Mouse (Mus musculus): ENCODE data around the gene Gimap7.

Gene Gimap7

DNA sequence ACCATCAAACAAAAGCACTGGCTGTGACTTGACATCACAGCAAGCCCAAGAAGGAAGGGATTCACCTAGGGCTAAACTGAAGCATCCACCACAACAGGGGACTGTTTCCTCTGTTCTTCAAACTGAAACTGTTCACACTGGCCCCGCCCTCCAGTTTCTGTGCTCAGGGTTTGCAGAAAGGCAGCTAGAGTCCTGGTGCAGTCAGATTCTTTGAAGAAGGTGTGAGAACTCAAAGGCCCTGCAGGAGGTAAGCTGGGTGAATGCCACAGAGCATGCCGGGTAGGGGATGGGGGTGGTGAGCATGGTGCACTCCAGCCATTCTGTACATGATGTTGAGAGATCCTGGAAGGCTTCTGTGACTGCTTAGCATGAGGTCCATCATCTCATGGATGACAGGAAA is at the start of gene Gimap7, which contains the start of gene Gm28053:
TSS of gene Gimap7 (plus strand) at position 167 of the 400 bp plus-strand sequence.
TSS of gene Gm28053 (plus strand) at position 153 of the 400 bp plus-strand sequence.
- 64% methylated on average over 2 of the region's 2 CpGs for WGBS

DNA sequence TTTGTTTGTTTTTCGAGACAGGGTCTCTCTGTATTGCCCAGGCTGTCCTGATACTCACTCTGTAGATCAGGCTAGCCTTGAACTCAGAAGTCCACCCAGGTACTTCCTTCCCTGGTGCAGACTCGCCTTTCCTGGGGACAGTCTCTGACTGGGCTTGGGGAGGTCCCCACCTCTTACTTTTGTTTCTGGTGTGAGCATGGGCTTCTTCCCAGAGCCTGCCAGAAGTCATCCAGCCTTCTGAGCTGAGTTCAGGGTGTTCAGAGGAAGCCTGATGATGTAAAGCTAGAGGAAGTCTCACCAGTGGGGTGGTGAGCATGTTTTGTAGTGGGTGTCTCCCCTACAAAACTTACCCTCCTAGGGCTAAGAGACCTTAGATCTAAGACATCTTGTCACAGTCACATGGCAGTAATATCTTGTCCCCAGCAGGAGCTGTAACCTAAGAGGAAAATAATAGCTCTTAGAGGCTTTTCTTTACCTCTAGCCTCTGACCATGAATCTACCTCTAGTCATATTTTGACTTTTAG is 48.9 kb upstream of the Gimap7 start:
- WGBS: 69% methylated on average over 2 of the region's 2 CpGs

DNA sequence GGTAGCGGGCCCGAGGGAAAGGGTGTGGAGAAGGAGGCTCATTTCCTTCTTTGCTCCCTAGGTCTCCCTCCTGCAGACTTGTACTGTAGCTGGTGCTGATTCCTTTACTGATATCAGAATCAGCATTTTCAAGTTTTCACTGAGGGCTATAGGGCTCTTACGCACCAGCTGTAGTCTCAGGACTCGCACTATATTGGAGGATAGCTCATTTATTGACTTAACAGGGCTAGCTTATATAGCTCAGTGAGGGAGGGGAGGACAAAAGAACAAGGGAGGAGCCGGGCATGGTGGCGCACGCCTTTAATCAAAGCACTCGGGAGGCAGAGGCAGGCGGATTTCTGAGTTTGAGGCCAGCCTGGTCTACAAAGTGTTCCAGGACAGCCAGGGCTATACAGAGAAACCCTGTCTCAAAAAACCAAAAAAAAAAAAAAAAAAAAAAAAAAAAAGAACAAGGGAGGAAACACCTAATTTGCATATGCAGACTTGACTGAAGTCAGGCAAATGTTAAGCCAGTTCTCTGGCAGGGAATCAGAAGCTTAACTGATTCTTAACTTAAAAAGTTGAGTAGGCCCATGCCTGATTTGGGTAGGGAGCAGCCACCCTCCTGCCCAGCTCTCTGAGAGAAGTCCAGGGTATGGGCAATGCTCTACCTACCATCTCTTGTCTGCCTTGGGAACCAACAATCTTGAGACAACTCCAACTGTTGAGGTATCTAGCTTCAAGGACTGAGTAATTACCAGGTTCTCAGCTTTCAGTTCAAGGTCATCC is 43.9 kb upstream of the Gimap7 start:
- 95% methylated on average over 9 of the region's 9 CpGs for WGBS

DNA sequence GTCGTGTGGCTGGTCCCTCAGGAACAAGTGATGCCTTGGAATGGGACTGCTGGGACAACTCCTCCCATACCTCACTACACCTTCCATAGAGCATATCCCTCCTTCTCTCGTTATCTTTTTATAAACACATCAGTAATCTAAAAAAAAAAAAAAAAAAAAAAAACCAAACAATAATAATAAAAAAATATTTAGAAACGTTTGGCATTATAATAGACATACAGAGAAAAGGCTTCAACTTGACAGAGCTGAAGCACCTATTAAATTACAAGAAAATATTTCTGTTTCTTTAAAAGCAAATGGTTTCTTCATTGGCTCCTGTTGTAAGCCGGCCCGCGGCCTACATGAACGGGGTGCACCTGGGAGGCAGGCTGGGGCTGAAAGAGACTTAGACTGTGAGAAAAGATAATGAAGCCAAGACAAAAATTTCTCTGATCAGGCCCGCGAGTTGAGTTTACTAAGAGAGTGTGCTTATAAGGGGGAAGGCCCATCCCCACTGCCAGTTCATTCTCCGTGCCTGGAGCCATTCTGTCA is 43.0 kb upstream of the Gimap7 start:
- WGBS: 61% methylated on average over 10 of the region's 10 CpGs

DNA sequence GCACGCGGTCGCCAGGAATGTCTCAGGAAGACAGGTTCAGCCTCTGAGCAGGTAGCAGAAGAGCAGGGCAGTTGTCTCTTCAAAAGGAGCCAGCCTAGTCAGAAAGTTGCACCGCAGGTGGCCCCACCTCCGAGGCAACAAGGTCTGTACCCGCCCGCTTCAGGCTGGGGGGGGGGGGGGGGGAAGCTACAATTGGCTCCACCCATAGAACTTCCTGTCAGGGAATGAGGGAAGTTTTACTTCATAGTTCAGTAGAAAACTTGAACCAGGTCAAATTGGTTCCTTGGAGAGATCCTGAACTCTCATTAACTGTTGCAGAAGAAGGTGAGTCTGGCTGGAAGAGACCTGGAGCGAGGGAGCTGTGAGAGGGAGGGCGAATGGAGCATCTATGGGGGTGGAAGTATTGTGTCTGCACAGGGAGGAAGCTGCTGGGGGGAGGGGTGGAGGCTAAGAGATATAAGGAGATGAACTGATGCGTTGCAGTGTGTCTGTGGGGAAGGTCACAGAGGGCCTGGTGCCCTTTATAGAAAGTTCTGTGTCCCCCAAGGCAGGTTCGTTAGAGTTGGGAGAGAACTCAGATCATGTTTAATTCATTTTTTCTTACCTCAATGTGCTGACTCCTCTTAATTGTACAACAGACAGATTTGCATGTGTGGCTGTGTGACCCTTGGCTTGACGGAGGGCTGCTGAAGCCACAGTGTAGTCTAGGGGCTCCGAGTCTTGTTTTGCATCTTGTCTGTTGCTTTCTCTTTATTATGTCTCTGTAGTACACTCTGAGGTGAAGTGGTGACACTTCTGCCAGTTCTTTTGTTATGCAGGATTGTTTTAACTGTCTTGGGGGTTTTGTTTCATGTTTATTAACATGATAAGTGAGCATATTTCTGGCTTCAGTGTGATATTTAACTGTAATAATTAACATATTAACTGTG is 42.2 kb upstream of the Gimap7 start, which contains the start of gene Gimap9:
TSS of gene Gimap9 (plus strand) at position 199 of the 929 bp plus-strand sequence.
- 44% methylated on average over 13 of the region's 13 CpGs for WGBS

DNA sequence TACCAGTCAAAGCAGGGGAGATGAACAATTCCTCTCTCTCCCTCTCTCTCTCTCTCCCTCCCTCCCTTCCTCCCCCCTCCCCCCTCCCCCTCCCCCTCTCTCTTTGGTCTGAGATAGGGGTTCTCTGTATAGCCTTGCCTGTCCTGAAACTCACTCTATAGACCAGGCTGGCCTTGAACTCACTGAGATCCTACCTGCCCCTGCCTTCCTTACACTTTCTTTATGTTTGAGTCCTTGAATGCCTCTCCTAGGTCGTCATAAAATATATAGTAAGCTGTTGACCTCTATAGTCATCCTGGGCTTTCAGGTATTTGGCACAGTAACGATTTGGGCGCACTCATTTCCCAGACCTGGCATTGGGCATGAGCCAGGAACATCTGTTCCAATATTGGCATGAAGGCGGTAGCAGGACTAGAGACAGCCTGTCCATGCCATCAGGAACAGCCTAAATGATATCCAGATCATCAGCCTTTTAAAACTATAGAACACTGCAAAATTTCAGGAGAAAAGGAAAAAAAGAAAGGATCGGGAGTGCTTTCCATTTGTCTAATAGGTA is 41.5 kb upstream of the Gimap7 start:
- 82% methylated on average over 5 of the region's 5 CpGs for WGBS

DNA sequence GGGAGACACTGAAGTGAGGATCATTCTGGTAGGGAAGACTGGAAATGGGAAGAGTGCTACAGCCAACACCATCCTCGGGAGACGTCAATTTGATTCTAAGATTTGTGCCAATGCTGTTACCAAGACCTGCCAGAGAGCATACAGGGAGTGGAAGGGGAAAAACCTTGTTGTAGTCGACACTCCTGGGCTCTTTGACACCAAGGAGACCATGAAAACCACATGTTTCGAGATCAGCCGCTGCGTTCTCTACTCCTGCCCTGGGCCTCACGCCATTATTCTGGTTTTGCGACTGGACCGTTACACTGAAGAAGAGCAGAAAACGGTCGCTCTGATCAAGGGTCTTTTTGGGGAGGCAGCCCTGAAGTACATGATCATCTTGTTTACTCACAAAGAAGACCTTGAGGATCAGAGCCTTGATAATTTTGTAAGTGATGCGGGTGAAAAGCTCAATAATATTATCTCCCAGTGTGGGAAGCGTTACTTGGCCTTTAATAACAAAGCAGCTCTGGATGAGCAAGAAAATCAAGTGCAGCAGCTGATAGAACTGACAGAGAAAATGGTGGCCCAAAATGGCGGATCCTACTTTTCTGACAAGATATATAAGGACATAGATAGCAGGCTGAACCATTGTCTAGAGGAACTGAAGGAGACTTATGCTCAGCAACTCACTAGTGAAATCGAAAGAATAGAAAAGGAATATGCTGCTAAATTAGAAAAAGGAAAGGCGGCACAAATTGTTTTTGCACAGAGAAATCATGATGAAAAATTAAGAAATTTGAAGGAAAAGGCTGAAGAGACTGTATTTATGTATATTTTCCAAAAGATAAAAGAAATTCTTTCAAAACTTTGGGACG is 40.7 kb upstream of the Gimap7 start:
- 95% methylated on average over 17 of the region's 17 CpGs for WGBS

DNA sequence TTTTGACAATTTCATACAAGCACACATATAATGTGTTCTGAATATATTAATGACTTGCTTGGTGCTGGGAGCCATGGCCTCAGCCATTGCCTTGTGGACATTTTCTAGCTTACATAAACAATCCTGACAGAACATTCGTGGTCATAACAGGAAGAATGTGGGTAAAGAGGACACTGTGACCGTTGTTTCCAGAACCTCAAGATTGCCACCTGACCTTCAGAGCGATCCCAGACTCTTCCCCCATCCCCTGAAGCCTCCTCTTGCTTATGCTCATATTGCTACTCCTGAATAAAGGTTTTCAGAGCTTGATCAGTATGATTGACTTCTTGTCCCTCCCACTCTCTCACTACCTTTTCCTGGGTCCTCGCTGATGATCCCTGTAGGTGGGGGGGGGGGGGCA is 40.0 kb upstream of the Gimap7 start:
- WGBS: 80% methylated on average over 4 of the region's 4 CpGs

DNA sequence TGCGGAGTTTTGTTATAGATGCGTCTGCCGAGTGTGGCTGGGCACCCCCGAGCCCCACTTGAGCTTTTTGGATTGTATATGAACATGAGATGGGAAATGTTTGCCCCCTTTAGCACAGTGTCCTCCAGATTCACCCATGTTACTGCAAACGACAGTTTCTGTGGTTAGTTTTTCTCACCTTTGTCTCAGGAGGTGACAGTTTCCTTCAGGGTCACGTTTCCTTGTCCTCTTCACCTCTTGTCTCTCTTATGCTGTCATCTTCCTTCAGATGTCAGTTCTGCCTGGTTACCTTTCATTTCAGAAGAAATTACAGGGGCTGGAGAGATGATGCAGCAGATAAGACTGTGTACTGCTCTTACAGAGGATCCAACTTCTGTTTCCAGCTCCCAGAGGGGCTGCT is 38.7 kb upstream of the Gimap7 start:
- 89% methylated on average over 6 of the region's 6 CpGs for WGBS

DNA sequence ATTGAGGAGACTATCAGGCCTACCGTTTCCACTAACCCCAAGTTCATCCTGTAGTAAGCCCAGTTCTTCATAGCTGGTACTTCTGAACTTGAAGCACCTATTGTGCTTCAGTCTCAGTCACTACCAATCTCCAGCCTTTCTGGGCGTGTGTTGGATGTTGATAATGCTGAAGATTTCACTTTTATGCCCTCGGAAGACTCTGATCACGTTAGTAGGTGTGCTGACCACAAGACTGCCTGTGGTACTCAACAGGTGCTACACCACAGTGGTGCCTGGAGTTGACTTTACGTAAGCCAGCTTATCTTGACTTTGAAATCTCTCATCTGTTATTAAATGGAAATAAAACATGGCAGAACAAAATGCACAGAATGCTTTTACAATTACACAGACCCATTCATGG is 38.0 kb upstream of the Gimap7 start:
- 92% methylated on average over 5 of the region's 5 CpGs for WGBS

DNA sequence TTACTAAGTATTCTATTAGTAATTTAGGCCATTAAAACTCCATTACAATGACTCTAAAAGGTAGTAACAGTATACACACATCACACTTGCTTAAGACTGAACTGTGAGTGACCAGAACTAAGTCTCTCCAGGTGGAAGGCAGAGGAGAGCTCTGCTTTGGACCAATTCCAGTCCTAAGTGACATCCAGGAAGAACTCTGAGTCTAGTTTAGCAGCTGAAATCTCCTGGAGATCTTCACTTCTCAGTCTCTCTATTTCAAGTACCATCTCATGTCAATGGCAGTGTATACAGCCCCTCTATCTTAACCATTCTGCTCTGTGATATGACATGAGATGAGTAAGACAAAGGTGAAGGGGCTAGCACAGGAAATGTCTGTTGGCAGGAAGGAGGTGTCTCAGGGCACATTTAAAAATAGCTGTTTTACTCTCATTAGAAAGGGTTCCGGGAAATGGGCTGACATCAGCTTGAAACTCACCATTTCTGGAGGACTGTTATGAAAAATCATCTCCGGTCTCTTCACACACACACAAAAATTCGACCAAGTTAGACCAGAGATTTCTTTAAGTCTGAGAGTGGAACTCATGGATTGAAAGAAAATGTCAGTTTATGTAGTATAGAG is 36.8 kb upstream of the Gimap7 start:
- WGBS: 46% methylated on average over 3 of the region's 3 CpGs

DNA sequence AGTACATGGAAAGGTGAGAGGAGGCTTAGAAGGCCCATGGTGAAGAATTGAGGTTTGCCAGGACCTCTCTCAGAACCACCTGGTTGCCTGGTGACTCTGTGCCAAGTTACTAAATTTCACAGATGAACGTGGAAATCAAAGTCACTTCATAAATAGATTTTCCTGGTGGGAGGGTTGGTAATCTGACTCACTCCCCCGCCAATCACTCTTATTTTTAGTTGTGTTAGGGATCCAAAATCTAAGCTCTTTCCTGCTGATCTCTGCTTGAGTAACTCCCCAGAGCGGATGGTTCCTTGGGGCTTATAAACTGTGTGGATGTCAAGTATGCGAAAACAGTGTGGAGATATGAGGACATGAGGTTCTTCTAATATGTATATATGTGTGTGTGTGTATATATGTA is 36.1 kb upstream of the Gimap7 start:
- WGBS: 53% methylated on average over 4 of the region's 4 CpGs

DNA sequence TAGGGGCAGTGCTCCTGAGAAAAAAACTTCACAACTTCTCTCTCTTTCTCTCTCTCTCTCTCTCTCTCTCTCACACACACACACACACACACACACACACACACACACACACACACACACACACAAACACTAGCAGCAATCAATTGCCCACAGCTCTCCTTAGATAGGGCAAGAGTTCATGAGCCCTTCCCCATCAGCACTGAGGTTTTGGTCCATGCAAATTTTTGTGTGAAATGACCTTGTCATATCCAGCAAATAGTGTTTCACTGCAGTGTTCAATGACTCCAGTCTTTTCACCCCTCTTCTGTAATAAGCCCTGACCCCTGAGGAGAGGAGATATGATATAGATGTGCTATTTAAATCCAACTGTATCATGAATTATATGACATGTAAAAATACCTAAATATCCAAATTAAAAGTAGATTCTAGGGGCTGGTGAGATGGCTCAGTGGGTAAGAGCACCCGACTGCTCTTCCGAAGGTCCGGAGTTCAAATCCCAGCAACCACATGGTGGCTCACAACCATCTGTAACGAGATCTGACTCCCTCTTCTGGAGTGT is 35.1 kb upstream of the Gimap7 start:
- 91% methylated on average over 4 of the region's 4 CpGs for WGBS

DNA sequence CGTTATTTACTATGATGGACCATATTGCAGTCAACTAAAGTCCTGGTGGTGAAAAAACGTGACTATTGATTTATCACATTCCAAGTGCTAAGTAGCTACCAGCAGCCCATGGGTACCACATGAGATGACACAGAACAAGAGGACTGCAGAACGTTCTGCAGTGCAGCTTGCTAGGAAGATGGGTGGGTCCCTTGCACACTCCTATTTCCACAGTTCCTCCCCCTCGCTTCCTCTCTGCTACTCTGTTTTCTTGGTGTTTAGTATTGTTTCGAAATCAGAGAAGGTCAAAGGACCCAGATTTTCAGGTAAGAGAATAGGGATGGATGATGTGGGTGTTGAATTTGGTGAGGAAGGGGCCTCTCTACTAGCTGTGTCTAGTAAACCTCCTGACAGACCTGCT is 34.1 kb upstream of the Gimap7 start, which contains the start of gene Gimap4:
TSS of gene Gimap4 (plus strand) at position 231 of the 400 bp plus-strand sequence.
- 65% methylated on average over 5 of the region's 5 CpGs for WGBS

DNA sequence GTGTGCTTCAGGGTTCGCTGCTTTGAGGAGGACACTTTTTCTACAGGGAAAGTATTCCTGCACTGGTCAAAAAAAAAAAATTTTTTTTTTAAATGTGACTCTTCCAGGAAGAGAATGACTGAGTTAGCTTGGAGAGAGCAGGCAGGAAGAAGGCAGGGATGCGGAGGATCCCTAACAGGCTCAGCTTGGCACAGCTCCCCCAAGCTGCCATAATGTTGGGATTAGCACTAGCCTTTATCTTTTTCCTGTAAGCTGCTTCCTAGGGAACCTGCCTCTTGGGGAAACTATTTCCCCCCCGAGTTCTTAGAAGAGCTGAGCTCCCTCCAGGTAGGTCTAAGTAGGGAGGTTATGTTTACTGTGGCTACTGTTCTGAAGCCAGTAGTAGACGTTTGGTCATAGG is 33.6 kb upstream of the Gimap7 start:
- 57% methylated on average over 4 of the region's 4 CpGs for WGBS

DNA sequence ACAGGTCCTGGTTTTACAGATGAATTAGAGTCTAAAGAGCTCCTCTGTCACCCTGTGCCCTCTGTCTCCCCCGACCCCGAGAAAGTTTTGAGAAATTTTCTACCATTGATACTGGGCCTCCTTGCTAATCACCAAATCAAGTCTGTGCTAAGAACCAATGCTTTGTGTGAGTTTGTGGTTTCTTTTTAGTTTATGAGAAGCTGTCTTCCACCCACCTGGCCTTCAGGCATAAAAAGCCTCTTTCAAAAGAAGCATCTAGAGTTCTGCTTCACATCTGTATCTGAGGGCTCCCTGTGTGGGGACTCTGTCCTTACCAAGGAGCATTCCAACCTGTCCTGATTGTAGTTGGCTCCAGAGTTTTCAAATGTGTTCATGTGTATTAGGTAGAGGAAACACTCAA is 33.2 kb upstream of the Gimap7 start:
- 78% methylated on average over 2 of the region's 2 CpGs for WGBS

DNA sequence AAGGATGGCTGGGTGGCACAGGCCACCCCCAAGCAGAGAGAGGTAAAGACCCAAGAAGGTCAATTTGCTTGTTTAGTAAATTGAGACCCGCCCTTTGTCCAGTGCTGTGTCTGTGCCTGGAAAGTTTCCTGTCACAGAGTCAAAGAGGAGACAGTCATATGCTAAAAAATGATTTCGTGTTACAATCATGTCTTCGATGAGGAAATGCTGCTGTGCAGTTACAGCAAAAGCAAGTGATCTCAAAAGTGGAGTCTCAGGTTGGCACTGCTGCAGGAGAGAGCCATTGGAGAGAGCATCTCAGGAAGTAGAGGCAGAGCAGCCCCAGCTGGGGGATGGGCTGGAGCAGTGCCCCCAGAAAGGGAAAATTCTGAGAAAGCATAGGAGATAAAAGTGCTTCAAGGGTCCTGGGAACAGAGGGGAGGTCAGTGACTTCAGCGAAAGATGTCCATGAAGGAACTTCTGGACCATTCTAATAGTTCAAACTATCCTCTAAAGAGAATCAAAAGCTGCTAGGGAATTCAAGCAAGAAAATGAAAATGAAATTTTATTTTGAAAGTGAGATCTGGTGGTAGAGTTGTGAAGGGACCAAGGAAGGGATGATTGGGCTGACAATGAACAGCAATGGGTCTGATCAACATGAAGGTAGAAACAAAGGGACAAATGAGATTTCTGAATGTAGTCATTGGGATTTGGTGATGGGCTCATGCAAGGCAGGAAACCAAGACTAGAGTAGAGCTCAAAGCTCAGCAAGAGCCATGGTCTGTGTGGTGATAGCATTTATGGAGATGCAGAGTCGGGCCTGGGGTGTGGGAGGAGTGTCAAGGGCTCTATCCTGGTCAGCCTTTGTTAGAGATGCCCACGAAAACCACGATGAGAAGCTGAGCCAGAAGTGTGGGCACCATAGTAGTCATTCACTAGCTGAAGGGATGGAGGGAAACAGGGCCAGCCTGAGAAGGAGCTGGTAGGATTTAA is 32.4 kb upstream of the Gimap7 start:
- 78% methylated on average over 7 of the region's 7 CpGs for WGBS

- 91% methylated on average over 2 of the region's 2 CpGs for WGBS
Measured at GRCm38 (mm10) chr6:48687077-48687476, 31.3 kb upstream of the Gimap7 start.

- 83% methylated on average over 2 of the region's 2 CpGs for WGBS
Measured at GRCm38 (mm10) chr6:48689320-48689719, 29.1 kb upstream of the Gimap7 start.
